Mouse (Mus musculus) heart, embryonic 15.5 days (tissue): ENCODE data around the gene Pik3ca. TPM values are rescaled to one million over a fixed set of nuclear protein-coding genes. Genes with fewer than 3 reads are reported as not detected.
A peak's percentile ranks its signal among the peaks of the same experiment; 100 is the strongest.

Experiments
- ATAC-seq: fragments of 200-750 bp; cut with Nextera tagmentation; replicated peaks from 2 replicates; pipeline ENCODE4 v1.8.0; 2017; ENCODE audit warnings: low read depth, moderate TSS enrichment; ENCODE audit not compliant: insufficient number of reproducible peaks, insufficient read depth, low FRiP score
- H3K27ac ChIP-seq: fragments of 300-500 bp; sonication (generic); 2 replicates; pipeline ENCODE4 v1.5.1; 2015; ENCODE audit warnings: mild to moderate bottlenecking, inconsistent platforms
- H3K27me3 ChIP-seq: fragments of 300-500 bp; sonication (generic); 2 replicates; pipeline ENCODE4 v1.6.1; 2015; ENCODE audit warnings: inconsistent platforms
- H3K36me3 ChIP-seq: fragments of 300-500 bp; sonication (generic); 2 replicates; pipeline ENCODE4 v1.6.1; 2015; ENCODE audit warnings: mild to moderate bottlenecking, inconsistent platforms
- H3K4me1 ChIP-seq: fragments of 300-500 bp; sonication (generic); replicated peaks from 2 replicates; pipeline ENCODE4 v1.6.1; 2015; ENCODE audit warnings: inconsistent platforms
- H3K4me2 ChIP-seq: fragments of 300-500 bp; sonication (generic); 2 replicates; pipeline ENCODE4 v1.6.1; 2015; ENCODE audit warnings: inconsistent platforms, mild to moderate bottlenecking, moderate library complexity
- H3K4me3 ChIP-seq: fragments of 300-500 bp; sonication (generic); 2 replicates; pipeline ENCODE4 v1.5.1; 2015; ENCODE audit warnings: mild to moderate bottlenecking, inconsistent platforms
- H3K9ac ChIP-seq: fragments of 300-500 bp; sonication (generic); 2 replicates; pipeline ENCODE4 v1.6.1; 2015; ENCODE audit warnings: mild to moderate bottlenecking, inconsistent platforms
- H3K9me3 ChIP-seq: fragments of 300-500 bp; sonication (generic); replicated peaks from 2 replicates; pipeline ENCODE4 v1.6.1; 2016; ENCODE audit warnings: inconsistent platforms
- WGBS: fragments of 180-500 bp; shearing (Covaris S2); methylation state at CpG from one replicate; pipeline ENCODE4 v1.1.7; 2015; ENCODE audit warnings: mixed read lengths; 5-methylcytosine and 5-hydroxymethylcytosine counted together
- polyA plus RNA-seq: library from polyadenylated mRNA; unstranded; fragments of >200 nt; fragmentation: Nextera tagmentation; extraction: Ambion mirVana; gene quantifications from 2 replicates; pipeline ENCODE4 v1.2.1, GENCODE M21; 2015

Pik3ca gene
- polyA plus RNA-seq, 1 experiment from 2014 or later = 7.1 TPM

- H3K4me1 ChIP-seq = peaks cover 57% of the 10 kb centered on the region
- WGBS = 58% methylated on average over 7 of the region's 7 CpGs
- H3K4me3 ChIP-seq = no peak overlapping the region
- no peak overlapping the region for H3K4me2 ChIP-seq
- peak overlapping the region; percentile 21; the same call in 1 of the 2 replicates for H3K27ac ChIP-seq
- no peak for ATAC-seq
- no peaks in the 10 kb centered on the region for H3K27me3 ChIP-seq
- no peaks in the 10 kb centered on the region for H3K36me3 ChIP-seq
- H3K9me3 ChIP-seq = no peaks in the 10 kb centered on the region
- H3K9ac ChIP-seq = no peak overlapping the region
Observed at GRCm38 (mm10) chr3:32402990-32403885, 5.8 kb downstream of the Pik3ca start.

- 63% methylated on average over 1 of the region's 1 CpGs for WGBS
- Histone ChIP-seq H3K9me3 (no peaks in the 10 kb centered on the region), H3K9ac (no peak overlapping the region), H3K27me3 (no peaks in the 10 kb centered on the region), H3K4me1 (peaks cover 45% of the 10 kb centered on the region), H3K4me2 (no peak overlapping the region), H3K36me3 (no peaks in the 10 kb centered on the region), H3K4me3 (no peak overlapping the region), H3K27ac (no peak overlapping the region)
- ATAC-seq = no peak
Observed at GRCm38 (mm10) chr3:32405699-32406098, 8.2 kb downstream of the Pik3ca start.

- Histone ChIP-seq H3K4me2 (no peak overlapping the region), H3K27ac (no peak overlapping the region), H3K9ac (no peak overlapping the region), H3K4me1 (peaks cover 42% of the 10 kb centered on the region), H3K4me3 (no peak overlapping the region), H3K9me3 (no peaks in the 10 kb centered on the region), H3K36me3 (no peaks in the 10 kb centered on the region), H3K27me3 (no peaks in the 10 kb centered on the region)
- WGBS = 77% methylated on average over 6 of the region's 6 CpGs
- no peak for ATAC-seq
Observed at GRCm38 (mm10) chr3:32406804-32407203, 9.3 kb downstream of the Pik3ca start.

- Histone ChIP-seq H3K36me3 (no peaks in the 10 kb centered on the region), H3K4me2 (no peak overlapping the region), H3K4me1 (peaks cover 46% of the 10 kb centered on the region), H3K27me3 (no peaks in the 10 kb centered on the region), H3K9me3 (no peaks in the 10 kb centered on the region), H3K4me3 (no peak overlapping the region), H3K27ac (no peak overlapping the region), H3K9ac (no peak overlapping the region)
- ATAC-seq = no peak
- WGBS = 82% methylated on average over 3 of the region's 3 CpGs
Observed at GRCm38 (mm10) chr3:32408811-32409273, 11.4 kb downstream of the Pik3ca start.

- Histone ChIP-seq H3K4me2 (no peak overlapping the region), H3K27me3 (no peaks in the 10 kb centered on the region), H3K4me1 (peaks cover 53% of the 10 kb centered on the region), H3K9ac (no peak overlapping the region), H3K27ac (peak overlapping the region; percentile 39), H3K9me3 (no peaks in the 10 kb centered on the region), H3K4me3 (no peak overlapping the region), H3K36me3 (no peaks in the 10 kb centered on the region)
- WGBS = 44% methylated on average over 7 of the region's 7 CpGs
- no peak for ATAC-seq
Observed at GRCm38 (mm10) chr3:32412502-32413044, 15.1 kb downstream of the Pik3ca start.

- Histone ChIP-seq H3K9me3 (no peaks in the 10 kb centered on the region), H3K9ac (no peak overlapping the region), H3K27me3 (no peaks in the 10 kb centered on the region), H3K4me3 (no peak overlapping the region), H3K27ac (no peak overlapping the region), H3K36me3 (no peaks in the 10 kb centered on the region), H3K4me1 (peaks cover 53% of the 10 kb centered on the region), H3K4me2 (no peak overlapping the region)
- 42% methylated on average over 4 of the region's 4 CpGs for WGBS
- no peak for ATAC-seq
Observed at GRCm38 (mm10) chr3:32414381-32414780, 16.9 kb downstream of the Pik3ca start.

GRCm38 (mm10) chr3:32415370-32416309 lies 18.2 kb downstream of the Pik3ca start:
- ATAC-seq = no peak
- 74% methylated on average over 3 of the region's 3 CpGs for WGBS
- H3K4me3 ChIP-seq = no peak overlapping the region
- 0 out of 2 replicates have a peak overlapping the region, but pooled peaks have one; percentile 15 for H3K27ac ChIP-seq
- H3K9me3 ChIP-seq = no peaks in the 10 kb centered on the region
- no peak overlapping the region for H3K9ac ChIP-seq
- H3K36me3 ChIP-seq = no peaks in the 10 kb centered on the region
- H3K27me3 ChIP-seq = no peaks in the 10 kb centered on the region
- no peak overlapping the region for H3K4me2 ChIP-seq
- H3K4me1 ChIP-seq = peaks cover 60% of the 10 kb centered on the region

- Histone ChIP-seq H3K4me1 (peaks cover 58% of the 10 kb centered on the region), H3K27me3 (no peaks in the 10 kb centered on the region), H3K9ac (no peak overlapping the region), H3K9me3 (no peaks in the 10 kb centered on the region), H3K27ac (0 out of 2 replicates have a peak overlapping the region, but pooled peaks have one; percentile 11), H3K4me2 (no peak overlapping the region), H3K4me3 (no peak overlapping the region), H3K36me3 (no peaks in the 10 kb centered on the region)
- ATAC-seq = peak; percentile 31; the same call in 1 of the 2 replicates
- WGBS = 48% methylated on average over 5 of the region's 5 CpGs
Observed at GRCm38 (mm10) chr3:32417751-32418211, 20.3 kb downstream of the Pik3ca start.

GRCm38 (mm10) chr3:32419866-32420265 lies 22.4 kb downstream of the Pik3ca start:
- Histone ChIP-seq H3K36me3 (no peaks in the 10 kb centered on the region), H3K4me1 (peaks cover 41% of the 10 kb centered on the region), H3K27ac (no peak overlapping the region)

GRCm38 (mm10) chr3:32421115-32422054 lies 23.9 kb downstream of the Pik3ca start:
- Histone ChIP-seq H3K9me3 (no peaks in the 10 kb centered on the region), H3K4me1 (peaks cover 34% of the 10 kb centered on the region), H3K4me3 (no peak overlapping the region), H3K9ac (no peak overlapping the region), H3K27ac (no peak overlapping the region), H3K27me3 (no peaks in the 10 kb centered on the region), H3K36me3 (no peaks in the 10 kb centered on the region), H3K4me2 (no peak overlapping the region)
- ATAC-seq = no peak
- 58% methylated on average over 6 of the region's 6 CpGs for WGBS

More at GRCm38 (mm10) chr3:32419866-32420265, 22.4 kb downstream of the Pik3ca start:
- H3K27me3 ChIP-seq = no peaks in the 10 kb centered on the region
- no peak overlapping the region for H3K9ac ChIP-seq
- no peak overlapping the region for H3K4me2 ChIP-seq
- no peaks in the 10 kb centered on the region for H3K9me3 ChIP-seq
- ATAC-seq = no peak
- 36% methylated on average over 2 of the region's 2 CpGs for WGBS
- no peak overlapping the region for H3K4me3 ChIP-seq
